Mouse (Mus musculus): Measurements from ENCODE around the gene Fbxo46. TPM values are rescaled to one million over a fixed set of nuclear protein-coding genes. Genes with fewer than 3 reads are reported as not detected.
A peak's percentile ranks its signal among the peaks of the same experiment; 100 is the strongest.

Gene Fbxo46
- polyA plus RNA-seq, 1 experiment from 2014 or later, result 17.6 TPM

- Histone ChIP-seq H3K4me3 (no peak overlapping the region), H3K9me3 (replicated peaks) (peaks cover 14% of the 10 kb centered on the region), H3K27ac (replicated peaks) (no peak overlapping the region), H3K4me1 (peaks cover 24% of the 10 kb centered on the region), H3K27me3 (ENCODE audit: low read depth, poor library complexity, severe bottlenecking) (peaks cover 18% of the 10 kb centered on the region), H3K36me3 (peaks cover 5% of the 10 kb centered on the region; the same call in 1 of the 2 replicates)
- 93% methylated on average over 8 of the region's 8 CpGs for WGBS
- peak; percentile 20 for DNase-seq (ENCODE audit: low spot score)
These were observed 576 bp upstream of the Fbxo46 start for GRCm38 (mm10) chr7:19119083-19119482.

GRCm38 (mm10) chr7:19121686-19122085 is 2.0 kb downstream of the Fbxo46 start:
- H3K27me3 ChIP-seq (ENCODE audit: low read depth, poor library complexity, severe bottlenecking), result peaks cover 18% of the 10 kb centered on the region
- H3K4me1 ChIP-seq, result peaks cover 24% of the 10 kb centered on the region
- peaks cover 5% of the 10 kb centered on the region for H3K36me3 ChIP-seq
- H3K9me3 ChIP-seq (replicated peaks), result peaks cover 14% of the 10 kb centered on the region
- 0 out of 2 replicates have a peak overlapping the region, but pooled peaks have one; percentile 82 for H3K4me3 ChIP-seq
- H3K27ac ChIP-seq (replicated peaks), result no peak overlapping the region
- DNase-seq (ENCODE audit: low spot score), result no peak
- WGBS, result 94% methylated on average over 4 of the region's 4 CpGs

- Histone ChIP-seq H3K4me3 (no peak overlapping the region), H3K27me3 (ENCODE audit: low read depth, poor library complexity, severe bottlenecking) (no peaks in the 10 kb centered on the region), H3K9me3 (replicated peaks) (0 out of 2 replicates have a peak, but pooled peaks cover 2% of the 10 kb centered on the region), H3K36me3 (peaks cover 24% of the 10 kb centered on the region), H3K27ac (replicated peaks) (no peak overlapping the region), H3K4me1 (peaks cover 17% of the 10 kb centered on the region)
- WGBS, result 92% methylated on average over 6 of the region's 6 CpGs
- DNase-seq (ENCODE audit: low spot score), result no peak
These were observed 5.1 kb downstream of the Fbxo46 start for GRCm38 (mm10) chr7:19124713-19125112.

- no peak overlapping the region for H3K27ac ChIP-seq (replicated peaks)
- H3K9me3 ChIP-seq (replicated peaks), result no peaks in the 10 kb centered on the region
- no peak for DNase-seq (ENCODE audit: low spot score)
- WGBS, result 96% methylated on average over 5 of the region's 5 CpGs
- H3K27me3 ChIP-seq (ENCODE audit: low read depth, poor library complexity, severe bottlenecking), result no peaks in the 10 kb centered on the region
- H3K36me3 ChIP-seq, result peaks cover 22% of the 10 kb centered on the region
- peaks cover 22% of the 10 kb centered on the region for H3K4me1 ChIP-seq
- no peak overlapping the region for H3K4me3 ChIP-seq
These were observed 8.1 kb downstream of the Fbxo46 start for GRCm38 (mm10) chr7:19127744-19128143.

- Histone ChIP-seq H3K36me3 (peaks cover 22% of the 10 kb centered on the region), H3K4me3 (no peak overlapping the region), H3K4me1 (peaks cover 22% of the 10 kb centered on the region), H3K27ac (replicated peaks) (no peak overlapping the region), H3K9me3 (replicated peaks) (no peaks in the 10 kb centered on the region), H3K27me3 (ENCODE audit: low read depth, poor library complexity, severe bottlenecking) (no peaks in the 10 kb centered on the region)
- no peak for DNase-seq (ENCODE audit: low spot score)
- WGBS, result 94% methylated on average over 5 of the region's 5 CpGs
These were observed 9.7 kb downstream of the Fbxo46 start for GRCm38 (mm10) chr7:19129396-19129795.

GRCm38 (mm10) chr7:19130657-19131056 is 11.0 kb downstream of the Fbxo46 start:
- H3K9me3 ChIP-seq (replicated peaks), result no peaks in the 10 kb centered on the region
- 35% methylated on average over 4 of the region's 4 CpGs for WGBS
- H3K4me3 ChIP-seq, result peak overlapping the region; percentile 54
- peaks cover 22% of the 10 kb centered on the region for H3K4me1 ChIP-seq
- H3K27ac ChIP-seq (replicated peaks), result peak overlapping the region; percentile 84
- H3K36me3 ChIP-seq, result peaks cover 35% of the 10 kb centered on the region
- H3K27me3 ChIP-seq (ENCODE audit: low read depth, poor library complexity, severe bottlenecking), result no peaks in the 10 kb centered on the region
- no peak for DNase-seq (ENCODE audit: low spot score)

GRCm38 (mm10) chr7:19131324-19131848 is 11.7 kb downstream of the Fbxo46 start:
- H3K36me3 ChIP-seq, result peaks cover 42% of the 10 kb centered on the region
- under 1% methylated on average over 39 of the region's 39 CpGs for WGBS
- peak overlapping the region; percentile 54 for H3K4me3 ChIP-seq

GRCm38 (mm10) chr7:19136168-19136567 is 16.5 kb downstream of the Fbxo46 start:
- H3K4me3 ChIP-seq, result no peak overlapping the region
- H3K36me3 ChIP-seq, result peaks cover 71% of the 10 kb centered on the region
- WGBS, result 96% methylated on average over 13 of the region's 13 CpGs
- H3K9me3 ChIP-seq (replicated peaks), result no peaks in the 10 kb centered on the region
- DNase-seq (ENCODE audit: low spot score), result no peak
- no peak overlapping the region for H3K27ac ChIP-seq (replicated peaks)
- H3K4me1 ChIP-seq, result peaks cover 10% of the 10 kb centered on the region
- no peaks in the 10 kb centered on the region for H3K27me3 ChIP-seq (ENCODE audit: low read depth, poor library complexity, severe bottlenecking)

More at GRCm38 (mm10) chr7:19131324-19131848, 11.7 kb downstream of the Fbxo46 start:
- Histone ChIP-seq H3K27me3 (ENCODE audit: low read depth, poor library complexity, severe bottlenecking) (no peaks in the 10 kb centered on the region), H3K9me3 (replicated peaks) (no peaks in the 10 kb centered on the region), H3K27ac (replicated peaks) (peak overlapping the region; percentile 84), H3K4me1 (peaks cover 22% of the 10 kb centered on the region)
- peak; percentile 98 for DNase-seq (ENCODE audit: low spot score)

GRCm38 (mm10) chr7:19136673-19137334 is 17.1 kb downstream of the Fbxo46 start:
- Histone ChIP-seq H3K4me3 (no peak overlapping the region), H3K27ac (replicated peaks) (no peak overlapping the region), H3K27me3 (ENCODE audit: low read depth, poor library complexity, severe bottlenecking) (no peaks in the 10 kb centered on the region), H3K9me3 (replicated peaks) (no peaks in the 10 kb centered on the region), H3K4me1 (peaks cover 3% of the 10 kb centered on the region), H3K36me3 (peaks cover 76% of the 10 kb centered on the region)
- 93% methylated on average over 38 of the region's 38 CpGs for WGBS
- no peak for DNase-seq (ENCODE audit: low spot score)

GRCm38 (mm10) chr7:19137380-19137779 is 17.7 kb downstream of the Fbxo46 start:
- peak; percentile 41 for DNase-seq (ENCODE audit: low spot score)
- Histone ChIP-seq H3K4me3 (no peak overlapping the region), H3K9me3 (replicated peaks) (no peaks in the 10 kb centered on the region), H3K36me3 (peaks cover 81% of the 10 kb centered on the region), H3K27ac (replicated peaks) (no peak overlapping the region), H3K4me1 (no peaks in the 10 kb centered on the region), H3K27me3 (ENCODE audit: low read depth, poor library complexity, severe bottlenecking) (no peaks in the 10 kb centered on the region)
- 50% methylated on average over 5 of the region's 5 CpGs for WGBS

GRCm38 (mm10) chr7:19146793-19147192 is 27.1 kb downstream of the Fbxo46 start:
- H3K4me3 ChIP-seq, result no peak overlapping the region
- WGBS, result 88% methylated on average over 10 of the region's 10 CpGs

GRCm38 (mm10) chr7:19147497-19148045 is 27.9 kb downstream of the Fbxo46 start:
- H3K27me3 ChIP-seq (ENCODE audit: low read depth, poor library complexity, severe bottlenecking), result no peaks in the 10 kb centered on the region
- no peak for DNase-seq (ENCODE audit: low spot score)
- H3K36me3 ChIP-seq, result peaks cover 39% of the 10 kb centered on the region
- no peaks in the 10 kb centered on the region for H3K9me3 ChIP-seq (replicated peaks)
- H3K27ac ChIP-seq (replicated peaks), result no peak overlapping the region
- peaks cover 33% of the 10 kb centered on the region for H3K4me1 ChIP-seq
- WGBS, result 63% methylated on average over 6 of the region's 6 CpGs
- H3K4me3 ChIP-seq, result peak overlapping the region; percentile 87

More at GRCm38 (mm10) chr7:19146793-19147192, 27.1 kb downstream of the Fbxo46 start:
- Histone ChIP-seq H3K9me3 (replicated peaks) (no peaks in the 10 kb centered on the region), H3K36me3 (peaks cover 39% of the 10 kb centered on the region), H3K27me3 (ENCODE audit: low read depth, poor library complexity, severe bottlenecking) (no peaks in the 10 kb centered on the region), H3K4me1 (peaks cover 33% of the 10 kb centered on the region), H3K27ac (replicated peaks) (no peak overlapping the region)
- DNase-seq (ENCODE audit: low spot score), result no peak
